Mouse (Mus musculus): Measurements from ENCODE around the gene Tusc2.

Tusc2 gene

DNA sequence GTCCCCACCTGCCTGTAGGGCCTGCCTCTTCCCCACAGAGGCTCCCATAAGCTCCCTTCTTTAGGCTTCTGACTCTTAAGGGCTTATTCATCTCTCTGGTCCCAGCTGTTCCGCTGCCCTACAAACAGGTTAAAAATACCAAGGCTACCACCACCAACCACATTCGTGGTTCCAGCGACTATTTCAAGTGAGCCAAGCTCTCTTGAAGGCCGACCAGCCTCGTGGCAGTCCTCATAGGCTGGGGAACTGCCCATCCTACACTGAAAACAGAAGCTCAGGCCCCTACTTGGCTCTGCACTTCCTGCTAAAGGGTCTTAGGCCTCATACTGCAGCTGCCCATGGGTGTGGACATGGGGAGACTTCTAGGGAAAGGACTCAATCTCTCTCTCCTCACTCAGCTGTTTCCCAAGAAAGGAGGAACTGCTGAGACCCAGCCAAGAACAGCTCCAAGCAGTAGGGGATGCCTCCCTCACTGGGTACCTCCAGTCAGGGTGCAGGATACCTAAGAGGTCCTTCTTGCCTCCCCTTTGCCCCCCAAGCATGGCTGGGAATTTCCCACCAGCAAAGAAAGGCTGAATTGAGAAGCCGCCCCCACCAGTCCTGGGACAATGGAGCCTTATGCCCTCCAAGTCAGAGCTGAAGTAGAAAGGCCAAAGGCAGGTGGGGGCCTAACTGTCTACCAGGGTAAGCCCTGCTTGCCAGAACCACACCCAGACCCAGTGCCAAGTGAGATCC lies 48.6 kb downstream of the Tusc2 start:
- DNase-seq (ENCODE audit: low read depth) = no peak

DNA sequence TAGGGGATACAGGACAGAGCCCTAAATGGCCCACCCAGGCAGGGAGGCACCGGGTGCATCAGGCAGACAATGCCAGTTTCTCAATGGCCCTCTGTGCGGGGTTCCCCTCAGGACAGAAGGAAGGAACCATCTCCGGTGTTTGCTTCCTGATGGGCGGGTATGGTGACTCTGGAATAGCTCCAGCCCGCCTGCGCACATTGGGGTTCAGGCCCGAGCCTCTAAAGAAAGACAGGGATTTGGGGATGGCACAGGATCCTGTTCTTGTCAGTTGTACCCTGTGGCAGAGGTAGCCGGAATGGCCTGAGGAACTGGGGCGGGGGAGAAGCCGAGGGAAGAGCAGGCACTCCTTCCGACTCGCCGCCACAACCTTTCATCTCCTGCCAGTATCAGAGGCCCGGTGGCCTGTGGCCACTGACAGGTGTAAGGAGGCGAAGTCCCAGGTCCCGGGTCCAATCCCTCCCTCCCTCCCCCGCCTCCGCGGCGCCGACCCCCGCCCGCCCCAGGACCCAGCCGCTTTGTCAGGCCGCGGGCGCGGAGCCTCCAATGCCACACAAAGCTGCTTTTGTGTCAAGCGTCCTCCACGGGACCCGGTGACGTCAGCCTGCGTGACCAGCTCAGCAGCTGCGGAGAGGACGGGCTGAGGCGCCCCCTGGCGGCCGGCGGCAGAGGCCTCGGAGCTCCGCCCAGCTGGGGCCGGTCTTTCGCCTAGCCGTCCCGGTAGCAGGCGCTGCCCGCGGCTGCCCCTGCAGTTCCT lies 49.3 kb downstream of the Tusc2 start:
- DNase-seq (ENCODE audit: low read depth) = peak; percentile 96

DNA sequence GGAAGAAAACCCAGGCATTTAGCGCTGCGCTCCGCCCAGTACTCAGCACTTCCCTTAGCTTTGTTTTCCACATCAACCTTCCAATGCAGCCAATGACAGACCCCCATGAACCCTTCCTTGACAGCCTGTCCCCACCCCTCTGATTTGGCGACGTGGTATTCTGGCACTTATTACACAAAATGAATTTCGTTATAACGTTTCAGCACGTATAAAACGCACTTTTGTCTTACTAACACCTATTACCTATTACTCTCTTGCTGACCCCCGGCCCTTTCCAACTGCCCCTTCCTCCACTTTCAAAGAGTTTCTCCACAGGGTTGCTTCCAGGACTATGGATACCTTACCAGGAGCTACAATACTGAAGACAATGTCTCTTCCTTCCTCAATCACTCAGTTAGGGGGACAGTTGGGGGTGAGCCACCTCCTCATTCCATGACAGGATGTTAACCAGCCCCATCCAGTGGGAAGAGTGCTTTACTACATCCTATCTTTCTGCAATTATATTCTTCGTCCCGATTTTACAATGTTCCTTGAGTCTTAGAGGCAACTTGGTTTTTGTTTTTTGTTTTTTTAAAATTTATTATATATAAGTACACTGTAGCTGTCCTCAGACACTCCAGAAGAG lies 50.0 kb downstream of the Tusc2 start:
- no peak for DNase-seq (ENCODE audit: low read depth)

DNA sequence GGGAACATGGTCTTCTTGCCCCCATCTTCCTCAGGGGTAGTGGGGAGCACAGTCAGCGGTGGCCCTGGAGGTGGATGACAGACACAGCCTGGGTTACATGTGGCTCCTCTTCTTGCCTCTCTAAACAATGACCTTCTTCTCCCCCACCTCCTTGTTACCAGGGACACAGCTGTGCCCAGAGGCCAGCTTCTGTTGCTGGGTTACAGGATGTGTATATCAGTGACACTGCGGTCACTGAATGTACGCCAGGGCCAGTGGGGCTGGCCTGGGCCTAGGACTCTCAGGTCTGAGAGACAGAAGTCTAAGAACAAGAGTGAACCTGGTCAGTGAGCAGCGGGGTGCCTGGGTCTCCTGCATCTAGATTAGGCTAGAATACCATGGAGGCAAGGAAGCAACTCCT lies 52.0 kb downstream of the Tusc2 start:
- no peak for DNase-seq (ENCODE audit: low read depth)

Data from fibroblast of lung, adult 2 months (primary cell).